Mouse (Mus musculus) inflammation-experienced regulatory T-cells, adult 6 months (primary cell): ENCODE results near the gene Pik3r6. TPM values are rescaled to one million over a fixed set of nuclear protein-coding genes. Genes with fewer than 3 reads are reported as not detected.

Experiments used
- ATAC-seq: one replicate; pipeline ENCODE4 v1.8.0; 2017
- polyA plus RNA-seq, 3 experiments: library from polyadenylated mRNA; unstranded; fragments of 100-300 nt; shearing (Covaris generic); gene quantifications; one replicate each; pipeline ENCODE4 v1.2.1; 2017

Gene Pik3r6
- polyA plus RNA-seq = not detected

DNA sequence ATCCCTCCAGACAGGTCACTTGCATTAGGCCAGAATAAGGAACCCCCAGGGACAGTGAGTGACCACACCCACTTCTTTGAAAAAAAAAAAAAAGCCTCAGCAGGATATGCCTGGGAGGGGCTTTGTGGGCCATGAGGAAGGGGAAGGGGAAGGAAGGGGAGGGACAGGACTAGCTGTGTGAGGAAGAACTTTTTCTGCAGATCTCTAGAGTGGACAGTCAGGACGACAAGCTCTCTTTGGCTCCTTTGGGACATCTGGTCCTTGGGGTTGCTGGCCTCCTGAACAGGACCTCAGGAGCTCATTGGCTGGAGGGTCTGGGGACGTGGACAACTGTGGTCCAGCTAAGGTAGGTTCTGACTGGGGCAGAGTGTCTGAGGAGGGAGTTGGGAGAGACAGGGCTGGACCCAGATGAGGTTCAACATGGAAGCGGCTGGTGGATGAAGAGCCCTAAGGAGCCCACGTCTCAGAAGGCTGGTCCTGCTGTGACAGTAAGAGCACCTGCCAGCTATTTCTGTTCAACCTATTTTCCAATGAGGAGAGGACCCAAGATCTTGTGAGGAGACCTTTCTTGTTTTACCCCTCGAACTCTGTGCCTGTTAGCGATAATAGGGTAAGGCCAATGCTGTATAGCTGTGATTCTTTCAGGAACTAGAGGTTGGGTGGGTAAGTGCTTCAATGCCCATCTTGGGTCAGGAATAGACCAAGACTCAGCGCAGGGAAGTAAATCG is at the start of gene Pik3r6:
Gene Pik3r6, plus strand, starts transcription at position 118 of the 728 bp plus-strand sequence.
- no peak for ATAC-seq

DNA sequence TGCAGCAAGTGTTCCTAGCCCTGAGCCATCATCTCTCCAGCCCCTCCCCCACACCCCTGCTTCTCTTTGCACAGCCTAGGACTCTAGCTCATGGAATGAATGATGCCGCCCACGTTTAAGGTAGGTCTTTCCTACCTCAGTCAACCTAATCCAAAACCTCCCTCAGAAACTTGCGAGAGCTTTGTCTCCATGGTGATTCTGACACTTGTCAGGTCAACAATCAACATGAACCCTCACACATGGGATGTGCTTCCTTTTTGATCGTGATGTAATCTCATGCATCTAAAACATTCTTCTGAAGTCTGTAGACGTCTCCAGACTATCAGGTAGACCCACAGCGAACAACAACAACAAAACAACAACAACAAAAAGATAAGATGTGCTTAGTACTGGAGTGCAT is 49.5 kb upstream of the Pik3r6 start:
- ATAC-seq = peak; percentile 57

DNA sequence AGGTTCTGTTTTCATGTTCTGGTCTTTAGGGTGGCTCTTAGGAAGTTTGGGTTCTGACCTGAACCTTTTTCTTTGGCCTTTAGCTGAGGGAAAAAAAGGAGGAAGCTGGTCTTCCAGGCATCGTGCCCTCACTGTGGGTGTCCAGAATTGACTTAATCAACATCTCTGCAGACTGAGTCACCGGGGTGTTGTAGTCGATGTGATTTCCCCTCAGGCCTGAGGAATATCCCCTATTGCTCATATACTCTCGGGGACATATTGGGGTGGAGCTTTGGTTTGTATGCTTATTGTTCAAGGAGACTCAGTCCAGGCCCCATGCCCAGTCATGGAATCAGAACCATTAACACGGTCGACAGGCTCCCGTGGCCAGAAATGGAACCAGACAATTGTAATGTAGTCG is 44.7 kb upstream of the Pik3r6 start:
- no peak for ATAC-seq

DNA sequence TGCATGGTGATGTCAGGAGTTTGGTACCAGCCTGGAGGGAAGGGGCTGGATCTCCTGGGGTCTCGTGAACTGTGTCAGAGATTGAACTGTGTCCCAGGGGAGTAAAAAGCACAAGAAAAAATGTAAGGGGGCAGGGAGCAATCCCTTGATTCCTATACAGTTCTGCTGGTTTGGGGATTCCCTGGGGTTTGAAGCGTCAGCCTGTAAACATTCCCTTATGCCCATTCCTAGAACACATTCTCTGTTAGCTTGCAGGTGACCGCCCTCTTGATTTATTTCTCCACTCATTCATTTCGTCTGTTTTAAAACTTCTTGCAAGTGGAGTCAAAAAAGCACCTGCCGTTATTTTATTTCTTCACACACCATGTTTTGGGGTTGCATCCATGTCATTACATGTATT is 43.8 kb upstream of the Pik3r6 start:
- ATAC-seq = no peak

DNA sequence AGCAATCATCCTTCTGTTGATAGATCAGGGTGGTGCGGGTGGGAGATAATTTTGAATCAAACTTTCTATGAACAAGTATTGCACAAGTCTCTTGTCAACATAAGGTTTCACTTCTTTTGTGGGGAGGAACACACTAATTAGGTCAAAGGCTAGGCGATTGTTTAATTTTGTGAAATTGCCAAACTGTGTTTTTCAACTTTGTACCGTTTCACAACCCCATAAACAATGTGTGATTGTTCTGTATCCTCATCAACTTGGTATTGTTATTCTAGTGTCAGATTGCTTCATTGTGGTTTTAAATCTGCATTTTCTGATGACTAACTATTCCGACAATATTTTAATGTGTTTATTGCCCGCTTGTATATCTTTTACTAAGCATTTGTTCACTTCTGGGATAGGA is 43.3 kb upstream of the Pik3r6 start:
- no peak for ATAC-seq

DNA sequence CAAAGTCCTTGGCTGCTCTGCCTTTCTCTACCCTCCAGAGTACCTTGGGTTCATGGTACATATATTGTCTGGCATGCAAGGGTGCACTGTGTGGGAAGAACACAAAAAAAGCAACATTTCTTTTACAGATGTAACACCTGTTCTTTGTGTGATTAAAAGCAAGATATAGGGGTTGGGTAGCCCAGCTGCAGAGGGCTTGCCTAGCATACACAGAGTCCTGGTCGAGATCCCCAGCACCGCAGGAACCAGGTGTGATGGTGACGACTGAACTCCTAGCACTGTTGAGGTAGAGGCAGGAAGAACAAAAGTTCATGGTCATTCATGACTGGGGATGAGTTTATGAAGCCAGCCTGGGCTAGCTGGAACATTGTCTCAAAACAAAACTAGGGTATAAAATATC is 40.1 kb upstream of the Pik3r6 start:
- ATAC-seq = no peak

DNA sequence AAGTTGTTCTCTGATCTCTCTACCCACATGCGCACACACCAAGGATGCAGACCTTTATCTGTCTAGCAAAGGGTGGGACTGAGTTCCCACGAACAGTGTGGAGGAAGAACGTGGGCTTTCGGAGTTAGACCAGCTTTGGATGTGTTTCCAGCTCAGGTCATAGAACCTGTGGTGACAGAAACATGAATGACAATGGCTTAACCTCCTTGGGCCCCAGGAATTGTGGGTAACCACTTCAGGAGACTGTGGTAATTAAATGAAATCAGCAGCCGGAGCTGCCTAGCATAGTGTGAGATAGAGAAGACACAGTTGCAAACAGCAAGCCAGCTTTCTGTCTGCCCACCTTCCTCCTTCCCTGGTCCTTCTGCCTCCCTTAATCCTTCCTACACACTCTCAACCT is 38.6 kb upstream of the Pik3r6 start:
- ATAC-seq = no peak

DNA sequence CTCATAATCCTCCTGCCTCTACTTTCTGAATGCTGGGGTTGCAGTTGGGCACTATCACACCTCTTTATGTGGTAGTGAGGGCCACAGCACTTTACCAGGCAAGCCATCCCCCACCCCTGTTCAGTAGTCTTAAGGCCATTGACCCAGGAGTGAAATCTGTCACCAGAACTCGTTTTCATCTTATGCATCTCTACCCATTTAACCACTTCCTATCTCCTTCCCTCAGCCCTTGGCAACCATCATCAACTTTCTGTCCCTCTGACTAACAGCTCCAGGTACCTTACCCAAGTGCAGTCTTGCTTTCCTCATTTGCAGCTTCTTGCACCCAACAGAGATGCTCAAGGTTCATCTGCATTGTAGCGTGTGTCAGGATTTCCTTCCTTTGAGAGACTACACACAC is 37.7 kb upstream of the Pik3r6 start:
- no peak for ATAC-seq

DNA sequence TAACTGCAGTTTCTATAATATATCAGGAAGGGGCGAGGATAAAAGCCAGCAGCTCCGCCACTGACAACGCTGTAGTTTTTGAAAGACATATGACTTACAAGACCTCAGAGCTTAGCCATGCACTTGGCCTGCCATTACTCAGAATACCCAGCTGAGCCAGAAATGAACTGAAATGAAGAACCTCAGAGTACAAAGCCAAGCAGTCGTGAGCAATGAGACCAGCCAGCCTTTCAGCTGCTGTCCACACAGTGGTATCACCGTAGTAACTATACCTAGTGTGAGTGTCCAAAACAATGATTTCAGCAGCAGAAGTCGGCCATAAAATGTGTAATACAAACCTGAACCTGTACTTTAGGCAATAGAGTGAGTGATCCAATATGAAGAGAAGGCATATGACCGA is 35.4 kb upstream of the Pik3r6 start:
- ATAC-seq = no peak

DNA sequence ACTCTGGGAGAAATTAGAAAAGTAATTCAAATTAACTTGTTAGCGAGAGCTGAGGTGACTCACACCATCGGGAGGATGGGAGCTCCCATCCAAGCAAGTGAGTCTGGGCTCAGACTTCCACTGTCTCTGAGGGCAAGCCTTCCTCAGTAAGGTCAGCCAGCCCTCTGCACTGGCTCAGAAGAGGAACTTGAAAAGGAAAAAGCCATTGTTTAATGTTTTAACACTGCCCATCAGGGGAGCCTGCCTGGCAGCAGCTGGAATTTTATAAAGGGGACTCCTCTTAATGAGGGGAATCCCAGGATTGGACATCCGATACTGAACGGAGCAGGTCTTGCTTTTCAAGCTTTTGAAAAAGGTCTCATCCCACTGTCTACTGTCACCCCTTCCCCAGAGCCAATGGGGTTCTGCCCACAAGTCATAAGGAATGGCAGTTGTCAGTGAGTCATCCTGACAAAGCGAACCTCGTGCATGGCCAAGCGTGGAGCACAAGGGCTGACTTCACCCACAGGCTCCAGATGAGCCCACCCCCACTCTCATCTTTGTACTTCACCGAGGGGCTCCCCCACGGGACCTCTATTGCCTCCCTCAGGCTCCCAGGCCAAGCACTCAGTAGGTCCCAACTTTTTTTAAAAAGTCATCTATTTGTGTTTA is 34.7 kb upstream of the Pik3r6 start:
- no peak for ATAC-seq

DNA sequence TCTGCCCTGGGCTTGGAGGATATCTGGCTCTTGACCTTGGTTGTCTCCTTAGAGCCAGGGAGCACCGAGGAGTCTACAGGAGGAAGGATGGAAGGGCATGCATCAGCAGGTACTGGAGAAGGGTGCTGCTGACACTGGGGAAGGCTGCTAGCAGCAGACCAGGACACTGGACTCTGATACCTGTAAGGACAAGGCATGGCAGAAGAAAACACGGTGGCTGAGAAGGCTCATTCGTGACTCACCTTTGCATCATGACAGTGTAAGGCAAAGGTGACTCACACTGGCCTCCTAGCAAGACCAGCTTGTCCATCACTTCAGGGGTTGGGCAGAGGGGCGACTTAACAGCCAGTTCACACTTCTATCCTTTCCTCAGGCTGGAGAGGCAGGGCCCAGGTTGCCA is 33.9 kb upstream of the Pik3r6 start:
- ATAC-seq = no peak

DNA sequence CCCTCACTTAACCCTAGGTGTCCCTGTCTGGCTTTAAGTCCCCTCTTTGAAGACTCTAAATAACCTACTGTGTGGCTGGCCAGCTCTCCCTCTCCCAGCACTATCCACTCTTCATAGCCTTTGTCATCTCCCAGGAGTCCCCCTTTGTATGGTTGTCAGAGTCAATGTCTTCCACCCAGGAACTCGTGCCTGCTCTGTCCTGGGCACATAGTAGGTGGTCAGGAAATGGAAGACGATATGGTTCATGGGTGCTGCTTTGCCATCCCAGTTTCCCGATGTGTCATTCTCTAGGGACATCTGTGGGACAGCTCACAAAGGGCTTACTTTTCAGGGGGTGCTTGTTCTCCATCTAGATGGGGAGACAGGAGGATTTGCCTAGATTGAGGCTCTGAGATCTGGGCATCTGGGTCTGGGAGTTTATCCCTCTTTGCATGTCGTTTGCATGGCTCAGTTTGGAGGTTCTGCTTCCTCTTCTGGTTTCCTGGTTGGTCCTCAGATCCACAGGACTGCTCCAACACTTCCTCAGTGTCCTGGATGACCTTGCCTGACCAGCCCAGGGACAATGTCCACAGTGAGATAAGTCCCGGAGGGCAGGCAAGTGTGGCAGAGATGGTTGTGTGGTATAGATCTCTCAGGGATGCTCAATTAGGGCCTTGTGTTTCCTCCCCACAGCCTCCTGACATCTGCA is 30.5 kb upstream of the Pik3r6 start:
- ATAC-seq = no peak

DNA sequence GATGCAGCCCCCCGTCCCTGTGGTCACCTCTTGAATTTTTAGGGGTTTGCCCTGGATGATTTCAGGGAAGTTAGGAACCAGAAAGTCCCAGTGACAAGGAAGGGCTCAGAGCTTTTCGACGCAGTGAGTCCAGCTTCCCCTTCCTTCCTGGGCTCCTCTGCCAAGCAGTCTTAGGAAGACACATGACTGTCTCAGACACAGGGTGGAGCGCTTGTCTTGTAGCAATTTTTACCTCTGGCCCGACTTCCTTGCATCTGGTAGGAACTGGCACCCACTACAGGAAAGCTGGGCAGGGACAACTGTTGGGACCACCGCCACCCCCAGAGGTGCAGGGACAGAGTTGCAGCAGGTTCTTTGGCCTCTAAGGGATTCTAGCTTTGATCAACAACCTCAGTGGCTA is 28.2 kb upstream of the Pik3r6 start:
- ATAC-seq = no peak

DNA sequence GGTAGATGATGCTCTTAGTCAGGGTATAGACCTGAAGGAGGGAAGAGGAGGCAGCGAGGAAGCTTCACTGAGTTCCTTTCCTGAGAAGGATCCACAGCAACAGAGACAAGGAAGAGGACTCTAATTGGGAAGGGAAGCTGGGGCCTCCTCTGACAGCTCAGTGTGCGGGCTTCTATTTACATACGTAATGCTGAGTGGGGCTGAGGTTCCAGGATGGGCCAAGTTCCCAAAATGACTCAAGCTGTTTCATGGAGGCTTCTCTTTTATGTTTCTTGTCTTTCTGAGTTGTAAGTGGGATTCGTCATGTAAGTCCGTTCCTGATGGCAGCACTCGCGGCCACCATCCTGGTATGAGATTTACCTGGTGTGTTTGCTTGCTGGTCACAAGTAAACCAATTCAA is 27.1 kb upstream of the Pik3r6 start:
- no peak for ATAC-seq

DNA sequence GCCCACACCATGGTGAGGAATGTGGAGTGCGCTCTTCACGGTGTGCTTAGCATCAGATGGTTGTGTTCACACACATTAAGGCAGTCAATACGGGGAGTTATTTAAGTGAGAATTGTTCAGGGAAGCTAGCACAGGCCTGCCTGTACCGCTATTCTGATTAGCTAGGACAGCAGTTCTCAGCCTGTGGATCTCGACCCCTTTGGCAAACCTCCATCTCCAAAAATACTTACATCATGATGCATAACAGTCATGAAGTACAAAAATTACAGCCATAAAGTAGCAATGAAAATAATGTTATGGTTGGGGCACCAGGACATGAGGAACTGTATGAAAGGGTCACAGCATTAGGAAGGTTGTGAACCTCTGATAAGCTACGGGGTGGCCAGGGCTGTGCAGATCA is 25.2 kb upstream of the Pik3r6 start:
- no peak for ATAC-seq

DNA sequence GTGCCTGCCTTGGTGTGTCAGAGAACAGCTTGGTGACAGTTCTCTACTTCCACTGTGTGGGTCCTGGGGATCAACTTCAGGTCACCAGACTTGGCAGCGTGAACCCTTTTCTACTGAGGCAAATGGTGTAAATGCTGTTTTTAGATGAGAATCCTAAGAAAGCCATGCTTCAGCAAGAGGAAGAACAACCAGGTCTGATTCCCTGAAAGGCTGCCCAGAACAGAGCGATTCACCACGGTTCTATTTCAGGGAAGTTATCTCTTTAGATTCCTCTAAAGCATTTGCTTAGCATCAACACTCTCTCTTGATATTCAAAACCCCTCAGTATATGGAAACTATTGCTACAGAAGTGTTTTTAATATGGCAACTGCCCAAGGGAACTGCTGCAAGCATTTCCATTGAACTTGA is 24.2 kb upstream of the Pik3r6 start:
- no peak for ATAC-seq

DNA sequence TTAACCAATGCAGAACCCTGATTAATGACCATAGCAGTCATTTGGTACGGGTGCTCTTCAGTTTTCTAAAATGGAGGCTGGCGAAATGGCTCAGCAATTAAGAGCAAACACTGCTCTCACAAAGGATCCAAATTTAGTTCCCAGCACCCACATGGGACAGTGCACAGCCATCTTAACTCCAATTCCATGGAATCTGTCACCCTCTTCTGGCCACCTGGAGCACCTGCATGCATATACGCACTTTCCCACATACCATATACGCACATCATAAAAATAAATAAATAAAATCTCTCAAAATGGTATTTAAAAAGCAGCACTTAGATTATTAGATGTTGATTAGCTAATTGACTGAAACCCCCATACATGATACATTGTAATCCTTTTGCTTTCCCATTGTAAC is 22.2 kb upstream of the Pik3r6 start:
- ATAC-seq = no peak

DNA sequence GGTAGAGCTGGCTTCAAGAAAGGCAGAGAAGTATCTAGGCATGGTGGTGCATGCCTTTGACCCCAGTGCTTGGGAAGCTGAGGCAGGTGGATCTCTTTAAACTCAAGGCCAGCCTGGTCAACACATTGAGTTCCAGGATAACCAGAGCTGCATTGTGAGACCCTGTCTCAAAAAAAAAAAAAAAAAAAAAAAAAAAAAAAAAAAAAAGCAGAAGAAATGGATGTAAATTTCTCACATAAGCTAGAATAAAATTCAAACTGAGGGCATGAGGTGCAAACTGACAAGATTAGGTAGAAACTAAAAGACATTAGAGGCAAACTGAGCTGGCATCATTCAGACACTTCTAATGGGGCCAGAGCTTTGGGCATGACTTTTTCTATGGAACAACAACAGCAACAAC is 20.8 kb upstream of the Pik3r6 start:
- ATAC-seq = no peak

DNA sequence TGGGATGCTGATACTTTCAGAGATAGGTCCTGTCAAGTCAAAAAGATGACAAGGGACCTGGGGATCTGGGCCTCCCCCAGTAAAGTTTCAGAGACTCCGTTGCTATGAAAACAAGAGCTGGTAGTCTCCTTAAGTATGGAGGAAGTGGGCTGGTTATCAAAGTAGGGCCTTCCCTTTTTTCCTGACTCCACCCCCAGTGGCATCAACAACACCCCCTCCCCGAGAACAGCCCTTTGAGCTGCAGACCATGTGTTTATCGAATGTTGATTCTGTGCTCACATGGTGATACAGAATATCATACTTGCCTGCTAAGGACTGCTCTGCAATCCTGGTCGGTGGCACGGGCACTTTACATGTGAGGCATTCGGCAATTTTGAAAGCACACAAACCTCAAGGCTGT is 19.6 kb upstream of the Pik3r6 start:
- no peak for ATAC-seq

DNA sequence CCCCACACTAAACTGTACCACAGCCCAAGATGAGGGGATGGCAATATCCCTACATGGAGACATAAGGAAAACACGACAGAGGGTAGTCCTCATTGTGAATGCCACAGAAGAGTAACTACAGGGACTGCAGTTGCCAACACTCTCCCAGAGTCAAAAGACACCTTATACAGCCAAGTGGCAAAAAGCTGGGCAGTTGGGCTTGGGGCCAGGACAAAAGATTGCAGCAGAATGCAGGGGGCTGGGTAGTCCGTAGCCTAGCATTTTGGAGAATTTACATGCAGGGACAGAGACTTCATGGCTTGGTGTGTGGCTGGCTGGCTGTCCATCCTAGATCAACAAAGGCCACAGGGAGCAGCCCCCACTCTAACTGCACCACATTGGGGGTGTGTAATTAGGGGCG is 18.4 kb upstream of the Pik3r6 start:
- ATAC-seq = no peak

DNA sequence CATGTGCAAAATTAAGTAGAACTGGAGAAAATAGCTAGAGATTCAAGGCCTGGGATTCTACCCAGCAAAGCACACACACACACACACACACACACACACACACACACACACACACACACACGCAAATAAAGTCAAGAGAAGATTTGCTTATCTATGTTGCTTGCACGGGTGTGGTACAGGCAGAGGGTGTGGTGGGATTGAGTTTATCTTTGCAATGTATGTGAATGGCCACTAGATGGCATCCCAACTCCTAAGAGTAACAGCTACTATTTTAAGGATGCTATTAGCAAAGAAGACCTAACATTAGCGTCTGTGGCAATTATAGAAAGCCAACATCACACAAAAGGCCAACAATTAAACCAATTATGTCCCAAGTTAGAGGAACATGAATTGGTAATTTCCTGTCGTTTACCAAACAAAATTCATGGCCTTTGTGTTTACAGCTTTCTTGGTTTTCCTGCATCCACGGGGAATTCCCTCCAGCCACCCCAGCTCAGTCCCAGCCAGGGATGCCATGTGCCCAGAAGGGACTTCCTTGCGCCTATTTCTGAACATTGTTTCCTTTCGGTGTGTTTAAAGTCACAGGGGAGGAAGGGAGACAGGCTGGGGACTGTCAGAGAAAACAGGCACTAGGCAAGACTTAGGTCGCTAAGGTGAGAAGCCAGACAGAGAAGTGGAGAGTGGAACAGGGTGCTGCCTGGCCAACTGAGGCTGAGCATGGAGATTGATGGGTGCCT is 17.4 kb upstream of the Pik3r6 start:
- peak; percentile 21 for ATAC-seq

DNA sequence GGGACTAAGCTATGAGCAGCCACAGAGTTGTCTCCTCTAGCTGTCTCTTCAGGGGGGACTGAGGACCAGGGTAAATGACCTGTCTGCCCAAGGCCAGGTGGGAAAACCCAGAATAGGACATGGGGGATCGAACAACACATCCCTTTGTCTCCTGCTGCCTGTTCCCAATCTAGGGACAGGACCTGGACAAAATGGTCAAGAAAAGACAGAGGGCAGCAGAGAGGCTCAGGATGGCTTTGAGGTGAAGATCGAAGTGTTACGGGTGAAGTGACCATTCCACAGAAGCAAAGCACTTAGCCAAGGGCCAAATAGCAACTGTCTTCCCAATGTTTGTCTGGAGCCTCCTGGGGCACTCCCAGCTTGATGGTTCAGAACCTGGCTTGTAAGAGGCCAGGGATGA is 16.7 kb upstream of the Pik3r6 start:
- ATAC-seq = no peak

DNA sequence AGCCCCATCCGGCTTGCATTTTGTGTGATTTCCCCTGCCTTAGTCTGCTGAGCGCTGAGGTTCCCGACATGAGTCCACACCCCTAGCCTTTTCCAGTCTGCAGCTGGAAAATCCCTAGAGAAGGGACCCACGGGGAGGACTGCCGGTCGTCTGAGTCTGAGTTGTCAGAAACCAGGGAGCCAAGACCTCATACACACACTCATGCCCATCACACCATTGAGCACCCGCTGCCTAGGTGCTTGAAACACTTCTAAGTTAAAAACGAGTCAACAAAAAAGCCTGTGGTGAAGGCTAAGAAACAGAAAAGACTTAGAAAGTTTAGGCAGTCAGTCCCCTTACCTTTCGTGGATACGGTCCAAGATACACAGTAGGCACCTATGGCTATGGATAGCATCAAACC is 15.1 kb upstream of the Pik3r6 start:
- ATAC-seq = no peak
